In the genomic region with DNA sequence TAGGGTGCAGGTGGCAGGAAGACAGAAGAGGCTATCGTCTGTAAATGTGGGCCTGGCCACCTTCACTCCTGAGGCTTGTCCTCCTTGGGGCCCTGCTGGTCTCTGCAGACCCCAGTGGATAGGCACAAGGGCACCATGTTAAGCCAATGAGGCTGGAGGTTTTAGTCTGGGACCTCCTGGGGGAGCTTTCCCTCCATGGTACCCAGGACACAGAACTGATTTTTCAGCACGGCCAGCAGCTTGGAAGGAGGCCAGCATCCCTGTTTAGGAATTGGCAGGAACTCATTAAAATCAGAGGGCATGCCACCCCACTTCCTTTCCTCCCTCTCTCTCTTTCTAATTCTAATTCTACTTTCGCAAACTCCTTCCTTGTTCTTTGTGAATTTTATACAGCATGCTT, we compare ENCODE assay signal across 8 mouse cellular contexts. TPM values are rescaled to one million over a fixed set of nuclear protein-coding genes. Genes with fewer than 3 reads are reported as not detected.
A peak's percentile ranks its signal among the peaks of the same experiment; 100 is the strongest.
DNase-seq lines count a peak whose midpoint lies in the region; ATAC-seq and TF ChIP-seq lines count a peak whose summit lies in the region.

No protein-coding gene starts in this region.

- no peak overlapping the region for H3K4me3 ChIP-seq in midbrain, postnatal 0 days (ENCODE audit: low read depth, low read length)
- H3K4me3 ChIP-seq in midbrain, embryonic 16.5 days (ENCODE audit: low read depth, low read length) = no peak overlapping the region

- H3K4me1 ChIP-seq in midbrain, postnatal 0 days (ENCODE audit: insufficient read depth, low read length) = no peaks in the 10 kb centered on the region
- H3K4me1 ChIP-seq in midbrain, embryonic 16.5 days (ENCODE audit: control insufficient read depth, insufficient read depth, low read length) = no peaks in the 10 kb centered on the region

- WGBS in midbrain, postnatal 0 days = 40% methylated on average over 3 of the region's 3 CpGs
- WGBS in midbrain, embryonic 16.5 days = 39% methylated on average over 3 of the region's 3 CpGs

- H3K27me3 ChIP-seq in midbrain, postnatal 0 days (ENCODE audit: insufficient read depth, low read length) = no peaks in the 10 kb centered on the region
- H3K27me3 ChIP-seq in midbrain, embryonic 16.5 days (ENCODE audit: control insufficient read depth, insufficient read depth, low read depth, low read length) = no peaks in the 10 kb centered on the region

- no peak for ATAC-seq in midbrain, postnatal 0 days (ENCODE audit: low FRiP score)
- ATAC-seq in midbrain, embryonic 16.5 days = no peak

- no peaks in the 10 kb centered on the region for H3K36me3 ChIP-seq in midbrain, postnatal 0 days (ENCODE audit: insufficient read depth, low read length)
- no peaks in the 10 kb centered on the region for H3K36me3 ChIP-seq in midbrain, embryonic 16.5 days (ENCODE audit: control insufficient read depth, insufficient read depth, low read length)

- no peaks in the 10 kb centered on the region for H3K9me3 ChIP-seq in midbrain, postnatal 0 days (ENCODE audit: low read length)
- no peaks in the 10 kb centered on the region for H3K9me3 ChIP-seq in midbrain, embryonic 16.5 days (replicated peaks; ENCODE audit: control insufficient read depth, low read length, poor library complexity, severe bottlenecking)

- no peak for TF ChIP-seq CTCF in midbrain, postnatal 0 days (IDR thresholded peaks at IDR 0.05)

- DNase-seq in gastrocnemius, postnatal 10 days = peak; percentile 16
- DNase-seq in gastrocnemius, postnatal 25 days = no peak
- peak; percentile 57 for DNase-seq in midbrain, postnatal 0 days (ENCODE audit: low spot score)
- peak; percentile 32 for DNase-seq in fibroblast of lung, adult 2 months (ENCODE audit: low read depth)
- peak; percentile 54 to 63 for DNase-seq in left cerebral cortex, postnatal 10 days (ENCODE audit: extremely low spot score in 1 of 2, low spot score in 2 of 2)
- DNase-seq in B cell, adult 2 months = no peak
- no peak for DNase-seq in spleen, postnatal 10 days (ENCODE audit: low spot score in 2 of 2)

- no peak overlapping the region for H3K4me2 ChIP-seq in midbrain, postnatal 0 days (ENCODE audit: low read depth, low read length, poor library complexity, severe bottlenecking)
- no peak overlapping the region for H3K4me2 ChIP-seq in midbrain, embryonic 16.5 days (ENCODE audit: low read length)

- no peak overlapping the region for H3K27ac ChIP-seq in midbrain, postnatal 0 days (ENCODE audit: low read depth, low read length)
- no peak overlapping the region for H3K27ac ChIP-seq in midbrain, embryonic 16.5 days (ENCODE audit: low read length)

- intact Hi-C loops in left cerebral cortex, postnatal 10 days (cut with DNase I) = no loop called here

- no peak overlapping the region for H3K9ac ChIP-seq in midbrain, postnatal 0 days (replicated peaks; ENCODE audit: low read length, poor library complexity, severe bottlenecking)
- no peak overlapping the region for H3K9ac ChIP-seq in midbrain, embryonic 16.5 days (ENCODE audit: low read depth, low read length)

RNA-seq across cellular contexts. Expression of a gene that starts 19.1 kb away (rescaled TPM):
- under 1 TPM; 0.21 to 0.41 TPM for total RNA-seq in gastrocnemius, postnatal 10 days (2021)
- total RNA-seq in gastrocnemius, postnatal 25 days (2021) = under 1 TPM; 0.08 TPM
- total RNA-seq in midbrain, postnatal 0 days (2014; rRNA removed) = 0.47 and 0.93 TPM in 2 replicates
- 0.22 and 0.26 TPM in 2 replicates for polyA plus RNA-seq in midbrain, postnatal 0 days (2015; fragmentation: Nextera tagmentation; extraction: Ambion mirVana)
- 0.05 and 0.24 TPM in 2 replicates for polyA plus RNA-seq in midbrain, embryonic 16.5 days (2015; fragmentation: Nextera tagmentation; extraction: Ambion mirVana)
- total RNA-seq in left cerebral cortex, postnatal 10 days (2021) = 1 to 10 TPM; 3.6 to 4.2 TPM

Comparison
In these comparisons a context has a peak if more than half of its experiments do, and no peak if none do; other contexts are left out.
1. DNase-seq: peak in gastrocnemius, postnatal 10 days (single experiment), midbrain, postnatal 0 days (single experiment), fibroblast of lung, adult 2 months (single experiment) and left cerebral cortex, postnatal 10 days (2 of 2); none in gastrocnemius, postnatal 25 days (single experiment), B cell, adult 2 months (0 of 2) and spleen, postnatal 10 days (0 of 2).